Mouse (Mus musculus): Measurements from ENCODE around the gene Chmp3. TPM values are rescaled to one million over a fixed set of nuclear protein-coding genes. Genes with fewer than 3 reads are reported as not detected.

Gene Chmp3
- polyA plus RNA-seq, 1 experiment from 2014 or later = 60.4 TPM

DNA sequence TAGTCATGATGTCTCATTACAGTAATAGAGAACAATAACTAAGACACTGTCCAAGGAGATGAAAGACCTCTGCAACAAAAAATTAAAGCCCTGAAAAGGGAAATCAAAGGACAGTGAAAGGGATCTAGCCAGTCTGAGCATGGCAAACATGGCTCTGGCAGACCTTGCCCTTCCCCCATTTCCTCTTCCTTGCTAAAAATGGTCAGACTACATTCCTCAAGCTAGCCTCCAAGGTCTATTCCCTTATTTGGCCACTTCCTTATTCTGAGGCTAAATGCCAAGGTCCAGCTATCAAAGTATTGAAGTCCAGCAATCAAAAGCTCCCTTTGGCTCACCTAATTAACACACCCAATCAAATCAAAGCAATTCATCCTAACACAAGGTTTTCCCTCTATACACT lies 6.3 kb upstream of the Chmp3 start:
- Histone ChIP-seq H3K9me3 (no peaks in the 10 kb centered on the region), H3K4me3 (no peak overlapping the region), H3K4me2 (no peak overlapping the region), H3K4me1 (replicated peaks) (no peaks in the 10 kb centered on the region), H3K36me3 (no peaks in the 10 kb centered on the region), H3K9ac (no peak overlapping the region), H3K27ac (replicated peaks) (no peak overlapping the region), H3K27me3 (no peaks in the 10 kb centered on the region; the same call in 1 of the 2 replicates)
- no peak for ATAC-seq (ENCODE audit: low read depth)

GRCm38 (mm10) chr6:71555507-71555951 lies 11.9 kb downstream of the Chmp3 start:
- Histone ChIP-seq H3K4me3 (no peak overlapping the region), H3K27me3 (no peaks in the 10 kb centered on the region), H3K27ac (replicated peaks) (no peak overlapping the region), H3K9ac (no peak overlapping the region), H3K36me3 (peaks cover 8% of the 10 kb centered on the region; the same call in 1 of the 2 replicates), H3K4me1 (replicated peaks) (no peaks in the 10 kb centered on the region), H3K4me2 (no peak overlapping the region), H3K9me3 (no peaks in the 10 kb centered on the region)
- no peak for ATAC-seq (ENCODE audit: low read depth)
- 86% methylated on average over 2 of the region's 2 CpGs for WGBS

DNA sequence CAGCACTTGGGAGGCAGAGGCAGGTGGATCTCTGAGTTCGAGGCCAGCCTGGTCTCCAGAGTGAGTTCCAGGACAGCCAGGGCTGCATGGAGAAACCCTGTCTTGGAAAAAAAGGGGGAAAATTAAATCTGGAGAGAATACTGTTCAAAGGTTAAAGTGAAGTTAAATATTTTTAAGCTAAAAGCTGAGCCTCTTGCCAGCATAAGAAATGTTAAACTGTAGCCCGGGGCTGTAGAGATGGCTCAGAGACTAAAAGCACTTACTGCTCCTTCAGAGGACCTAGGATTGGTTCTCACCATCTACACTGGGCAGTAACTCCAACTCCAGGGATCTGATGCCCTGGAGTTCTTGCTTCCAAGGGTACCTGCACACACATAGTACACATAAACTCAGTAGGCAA lies 13.2 kb downstream of the Chmp3 start:
- 89% methylated on average over 2 of the region's 2 CpGs for WGBS
- peaks cover 19% of the 10 kb centered on the region for H3K36me3 ChIP-seq
- no peaks in the 10 kb centered on the region for H3K9me3 ChIP-seq
- no peak overlapping the region for H3K9ac ChIP-seq
- no peak for ATAC-seq (ENCODE audit: low read depth)
- no peak overlapping the region for H3K27ac ChIP-seq (replicated peaks)
- no peak overlapping the region for H3K4me2 ChIP-seq
- no peaks in the 10 kb centered on the region for H3K4me1 ChIP-seq (replicated peaks)
- H3K4me3 ChIP-seq = no peak overlapping the region
- H3K27me3 ChIP-seq = no peaks in the 10 kb centered on the region

GRCm38 (mm10) chr6:71568616-71569015 lies 25.0 kb downstream of the Chmp3 start:
- Histone ChIP-seq H3K9ac (no peak overlapping the region), H3K27me3 (no peaks in the 10 kb centered on the region), H3K36me3 (peaks cover 24% of the 10 kb centered on the region), H3K9me3 (no peaks in the 10 kb centered on the region), H3K4me1 (replicated peaks) (no peaks in the 10 kb centered on the region), H3K4me2 (no peak overlapping the region), H3K27ac (replicated peaks) (no peak overlapping the region), H3K4me3 (no peak overlapping the region)
- no peak for ATAC-seq (ENCODE audit: low read depth)
- WGBS = 95% methylated on average over 3 of the region's 3 CpGs

DNA sequence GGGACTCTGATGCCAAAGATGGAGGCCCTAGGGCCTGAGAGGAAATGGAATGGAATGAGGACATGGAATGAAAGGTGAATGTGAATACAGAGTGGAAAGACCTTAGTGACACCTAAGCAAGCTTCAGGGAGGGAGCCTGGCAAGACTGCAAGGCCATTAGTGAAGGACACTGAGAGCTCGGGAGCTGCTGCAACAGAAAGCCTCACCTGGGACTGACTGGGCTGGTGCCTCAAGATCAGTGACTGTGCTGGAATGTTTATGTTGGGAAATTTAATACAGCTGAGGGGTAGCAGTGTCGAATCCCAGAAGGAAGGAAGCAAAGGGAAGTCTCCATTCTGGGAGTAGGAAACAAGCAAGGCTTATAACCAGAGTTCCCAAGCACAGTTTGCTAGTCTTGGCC lies 25.4 kb downstream of the Chmp3 start:
- H3K36me3 ChIP-seq = peaks cover 26% of the 10 kb centered on the region
- H3K9ac ChIP-seq = no peak overlapping the region
- no peaks in the 10 kb centered on the region for H3K27me3 ChIP-seq
- no peak overlapping the region for H3K4me2 ChIP-seq
- WGBS = 74% methylated on average over 2 of the region's 2 CpGs
- H3K9me3 ChIP-seq = no peaks in the 10 kb centered on the region
- no peak overlapping the region for H3K27ac ChIP-seq (replicated peaks)
- no peak for ATAC-seq (ENCODE audit: low read depth)
- no peaks in the 10 kb centered on the region for H3K4me1 ChIP-seq (replicated peaks)
- H3K4me3 ChIP-seq = no peak overlapping the region

- Histone ChIP-seq H3K4me1 (replicated peaks) (no peaks in the 10 kb centered on the region), H3K27me3 (no peaks in the 10 kb centered on the region), H3K4me3 (no peak overlapping the region), H3K4me2 (no peak overlapping the region), H3K9me3 (no peaks in the 10 kb centered on the region), H3K9ac (no peak overlapping the region), H3K36me3 (peaks cover 45% of the 10 kb centered on the region), H3K27ac (replicated peaks) (no peak overlapping the region)
- WGBS = 100% methylated on average over 1 of the region's 1 CpGs
- ATAC-seq (ENCODE audit: low read depth) = no peak
Measured at GRCm38 (mm10) chr6:71575359-71575758, 31.8 kb downstream of the Chmp3 start.

DNA sequence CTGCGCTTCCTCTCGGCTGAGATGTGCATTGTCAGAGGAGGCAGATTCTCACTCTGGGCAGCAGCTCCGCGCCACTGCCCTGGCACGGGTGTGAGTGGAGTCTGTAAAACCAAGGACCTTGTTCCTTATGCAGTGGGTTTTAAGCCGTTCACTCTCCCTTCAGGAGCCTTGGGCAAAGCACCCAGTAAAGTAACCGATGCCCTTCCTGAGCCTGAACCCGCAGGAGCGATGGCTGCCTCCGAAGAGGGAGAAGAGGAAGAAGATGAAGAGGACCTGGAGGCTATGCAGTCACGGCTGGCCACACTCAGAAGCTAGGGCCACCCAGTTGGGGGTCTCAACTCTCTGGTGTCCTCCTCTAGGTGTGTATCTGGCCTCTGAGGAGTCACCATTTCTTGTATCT lies 35.9 kb downstream of the Chmp3 start:
- H3K4me1 ChIP-seq (replicated peaks) = no peaks in the 10 kb centered on the region
- H3K4me3 ChIP-seq = no peak overlapping the region
- no peak overlapping the region for H3K27ac ChIP-seq (replicated peaks)
- H3K9ac ChIP-seq = no peak overlapping the region
- ATAC-seq (ENCODE audit: low read depth) = no peak
- no peaks in the 10 kb centered on the region for H3K27me3 ChIP-seq
- H3K36me3 ChIP-seq = peaks cover 46% of the 10 kb centered on the region
- no peak overlapping the region for H3K4me2 ChIP-seq
- 94% methylated on average over 11 of the region's 11 CpGs for WGBS
- H3K9me3 ChIP-seq = no peaks in the 10 kb centered on the region

GRCm38 (mm10) chr6:71583198-71583597 lies 39.6 kb downstream of the Chmp3 start:
- H3K27ac ChIP-seq (replicated peaks) = no peak overlapping the region; the same call in 1 of the 2 replicates
- ATAC-seq (ENCODE audit: low read depth) = no peak
- no peaks in the 10 kb centered on the region for H3K9me3 ChIP-seq
- H3K36me3 ChIP-seq = peaks cover 64% of the 10 kb centered on the region
- H3K4me1 ChIP-seq (replicated peaks) = no peaks in the 10 kb centered on the region
- no peak overlapping the region for H3K4me2 ChIP-seq
- 53% methylated on average over 4 of the region's 4 CpGs for WGBS
- no peaks in the 10 kb centered on the region for H3K27me3 ChIP-seq
- H3K9ac ChIP-seq = no peak overlapping the region
- no peak overlapping the region for H3K4me3 ChIP-seq

DNA sequence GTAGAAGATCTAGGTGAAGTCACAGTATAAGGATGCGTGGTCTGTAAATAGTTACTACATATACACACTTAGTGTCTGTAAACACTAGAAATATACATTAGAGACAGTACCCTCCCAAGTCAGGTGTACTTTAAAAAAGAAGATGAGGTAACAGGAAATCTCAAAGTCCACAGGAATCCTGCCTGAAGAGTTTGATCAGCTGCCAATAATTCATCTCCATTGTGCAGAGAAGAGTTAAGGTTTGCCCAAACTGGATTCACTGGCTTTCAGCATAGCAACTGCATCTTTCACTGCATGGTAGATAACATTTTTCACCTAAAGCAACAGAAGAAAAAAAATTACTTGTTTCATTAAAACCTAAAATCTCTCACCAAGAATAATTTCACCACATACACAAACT lies 45.8 kb downstream of the Chmp3 start:
- Histone ChIP-seq H3K4me3 (no peak overlapping the region), H3K27ac (replicated peaks) (no peak overlapping the region), H3K27me3 (no peaks in the 10 kb centered on the region), H3K9me3 (no peaks in the 10 kb centered on the region), H3K4me1 (replicated peaks) (no peaks in the 10 kb centered on the region), H3K9ac (no peak overlapping the region), H3K36me3 (peaks cover 83% of the 10 kb centered on the region), H3K4me2 (no peak overlapping the region)
- 100% methylated on average over 1 of the region's 1 CpGs for WGBS
- no peak for ATAC-seq (ENCODE audit: low read depth)

DNA sequence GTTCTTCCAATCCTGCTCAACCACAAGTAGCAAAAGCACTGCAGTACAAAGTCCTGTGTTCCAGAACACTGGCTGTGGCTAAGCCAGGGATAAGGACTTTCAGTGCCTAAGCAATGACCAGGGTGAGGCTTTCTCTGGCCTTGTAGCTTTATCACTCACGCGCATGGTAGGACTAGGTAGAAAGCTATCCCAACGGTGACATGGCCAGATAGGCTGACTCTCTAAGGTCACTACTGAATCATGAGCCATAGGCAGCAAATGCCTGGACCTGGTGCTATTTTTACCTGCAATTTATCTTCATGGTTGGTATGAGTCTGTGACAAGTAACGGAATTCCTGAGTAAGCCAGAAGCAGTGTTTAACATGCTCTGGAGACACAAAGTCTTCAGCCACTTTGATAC lies 46.6 kb downstream of the Chmp3 start:
- no peak for ATAC-seq (ENCODE audit: low read depth)
- Histone ChIP-seq H3K4me1 (replicated peaks) (no peaks in the 10 kb centered on the region), H3K36me3 (peaks cover 91% of the 10 kb centered on the region), H3K27me3 (no peaks in the 10 kb centered on the region), H3K9me3 (no peaks in the 10 kb centered on the region), H3K4me3 (no peak overlapping the region), H3K27ac (replicated peaks) (no peak overlapping the region), H3K9ac (no peak overlapping the region), H3K4me2 (no peak overlapping the region)
- WGBS = 96% methylated on average over 4 of the region's 4 CpGs

DNA sequence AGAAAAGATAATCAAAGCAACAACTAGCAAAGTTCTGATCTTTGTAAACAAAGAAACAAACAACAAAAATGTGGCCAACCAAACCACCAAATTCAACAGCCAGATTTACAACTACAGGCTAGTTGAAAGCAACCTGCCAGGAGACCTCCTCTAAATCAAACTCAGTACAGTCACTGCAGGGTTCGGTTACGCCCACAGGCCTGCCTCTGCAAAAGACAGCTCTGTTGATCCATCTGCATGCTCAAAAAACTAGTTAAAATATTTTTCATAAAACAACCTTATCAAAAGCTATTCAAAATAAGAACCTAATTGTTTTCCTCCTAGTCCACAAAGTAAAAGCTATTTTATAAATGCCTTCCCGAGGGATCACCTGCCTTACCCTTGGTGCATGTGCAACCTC lies 64.2 kb downstream of the Chmp3 start:
- no peak for ATAC-seq (ENCODE audit: low read depth)
- no peak overlapping the region for H3K4me2 ChIP-seq
- no peaks in the 10 kb centered on the region for H3K9me3 ChIP-seq
- H3K27ac ChIP-seq (replicated peaks) = no peak overlapping the region
- no peak overlapping the region for H3K4me3 ChIP-seq
- no peaks in the 10 kb centered on the region for H3K27me3 ChIP-seq
- H3K9ac ChIP-seq = no peak overlapping the region
- 91% methylated on average over 3 of the region's 3 CpGs for WGBS
- no peaks in the 10 kb centered on the region for H3K4me1 ChIP-seq (replicated peaks)
- H3K36me3 ChIP-seq = peaks cover 78% of the 10 kb centered on the region

GRCm38 (mm10) chr6:71608994-71609393 lies 65.4 kb downstream of the Chmp3 start:
- no peak for ATAC-seq (ENCODE audit: low read depth)
- Histone ChIP-seq H3K27me3 (no peaks in the 10 kb centered on the region), H3K27ac (replicated peaks) (no peak overlapping the region), H3K4me2 (no peak overlapping the region), H3K9ac (no peak overlapping the region), H3K9me3 (no peaks in the 10 kb centered on the region), H3K36me3 (peaks cover 77% of the 10 kb centered on the region), H3K4me3 (no peak overlapping the region), H3K4me1 (replicated peaks) (no peaks in the 10 kb centered on the region)

DNA sequence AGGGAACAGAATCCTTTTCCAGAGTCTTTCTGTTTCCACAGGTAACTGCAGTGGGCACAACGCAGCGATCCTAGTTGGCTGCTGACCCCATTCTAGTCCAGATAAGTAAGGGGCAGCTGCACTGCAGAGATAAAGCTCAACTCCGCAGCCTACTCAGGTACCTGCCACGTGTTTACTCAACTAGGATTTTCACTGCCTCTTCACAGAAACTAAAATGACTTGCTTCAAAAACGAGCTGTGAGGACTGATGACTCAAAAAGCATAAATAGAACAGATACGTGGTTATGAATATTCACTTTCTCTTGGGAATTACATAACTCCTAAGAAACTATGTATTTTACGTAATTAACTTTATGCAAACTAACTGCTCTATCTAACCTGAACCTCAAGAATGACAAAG lies 66.4 kb downstream of the Chmp3 start:
- Histone ChIP-seq H3K9ac (no peak overlapping the region), H3K9me3 (no peaks in the 10 kb centered on the region), H3K4me2 (no peak overlapping the region), H3K27ac (replicated peaks) (no peak overlapping the region), H3K4me1 (replicated peaks) (no peaks in the 10 kb centered on the region), H3K36me3 (peaks cover 74% of the 10 kb centered on the region), H3K4me3 (no peak overlapping the region), H3K27me3 (no peaks in the 10 kb centered on the region)
- 92% methylated on average over 7 of the region's 7 CpGs for WGBS
- ATAC-seq (ENCODE audit: low read depth) = no peak
